Mouse (Mus musculus): ENCODE data around the gene Sez6.

The Sez6 gene

DNA sequence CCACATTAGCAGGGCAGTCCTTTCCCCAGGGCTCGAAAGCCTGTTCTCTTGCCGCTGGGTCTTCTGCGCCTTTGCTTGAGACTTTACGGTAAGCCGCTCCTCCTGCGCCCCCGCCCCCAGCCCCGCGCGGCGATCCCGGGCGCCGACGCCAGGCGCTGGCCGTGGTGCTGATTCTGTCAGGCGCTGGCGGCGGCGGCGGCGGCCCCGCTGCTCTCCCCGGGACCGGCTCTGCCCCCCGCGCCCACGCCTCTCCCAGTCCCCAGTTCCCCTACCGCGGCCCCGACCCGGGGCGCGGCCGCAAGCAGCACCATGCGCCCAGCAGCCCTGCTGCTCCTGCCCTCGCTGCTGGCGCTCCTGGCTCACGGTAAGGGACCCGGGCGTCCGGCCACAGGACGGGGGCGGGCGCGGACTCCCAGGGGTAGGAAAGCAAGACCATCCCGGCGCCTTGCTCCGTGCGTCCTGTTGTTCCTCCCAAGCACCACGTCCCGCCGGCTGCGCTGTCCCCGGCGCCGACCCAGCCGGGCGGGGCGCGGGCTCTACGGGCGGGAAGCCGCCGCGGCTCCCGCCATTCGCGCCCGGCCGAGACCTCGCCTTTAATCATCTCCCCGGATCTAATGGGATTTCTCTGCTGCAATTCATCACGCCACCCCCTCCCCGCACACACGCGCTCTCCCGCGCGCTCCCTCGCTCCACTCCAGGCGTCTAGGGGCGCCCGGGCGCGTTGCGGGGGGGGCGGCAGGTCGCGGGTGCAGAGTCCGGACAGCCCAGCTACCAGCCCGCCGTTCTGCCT, at the start of gene Sez6:
Gene Sez6, plus strand, starts transcription at position 50 of the 790 bp plus-strand sequence.
- peak; percentile 70 for DNase-seq

- DNase-seq: no peak
Observed at GRCm38 (mm10) chr11:77884524-77885245, 45.9 kb upstream of the Sez6 start.

- no peak for DNase-seq
Observed at GRCm38 (mm10) chr11:77885246-77885575, 45.4 kb upstream of the Sez6 start.

DNA sequence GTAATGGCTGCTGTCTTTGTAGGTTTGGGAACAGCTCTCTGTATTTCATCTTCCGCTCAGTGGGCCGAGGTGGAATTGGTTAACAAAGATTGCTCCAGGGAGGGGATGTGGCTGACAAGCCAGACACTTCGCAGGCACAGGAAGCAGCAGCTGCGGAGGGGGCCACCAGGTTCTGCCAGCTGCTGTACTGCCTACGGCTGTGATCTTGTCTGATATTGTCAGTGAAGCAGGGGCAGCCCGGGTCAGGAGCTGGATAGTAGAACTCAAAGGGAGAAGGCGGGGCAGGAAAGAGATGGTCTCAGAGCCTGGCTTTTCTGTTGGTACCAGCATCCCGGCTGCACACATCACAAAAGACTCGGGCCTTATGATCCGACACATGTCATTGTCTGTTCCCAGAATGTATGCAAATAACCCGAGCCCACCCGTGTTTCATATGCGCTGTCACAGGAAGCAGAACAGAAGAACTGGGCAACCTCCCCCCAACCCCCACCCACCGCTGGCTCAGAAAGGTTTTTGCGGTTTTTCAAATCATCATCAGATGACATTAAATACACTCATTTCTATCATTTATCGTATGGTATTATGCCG, 43.1 kb upstream of the Sez6 start:
- peak; percentile 17 for DNase-seq

DNA sequence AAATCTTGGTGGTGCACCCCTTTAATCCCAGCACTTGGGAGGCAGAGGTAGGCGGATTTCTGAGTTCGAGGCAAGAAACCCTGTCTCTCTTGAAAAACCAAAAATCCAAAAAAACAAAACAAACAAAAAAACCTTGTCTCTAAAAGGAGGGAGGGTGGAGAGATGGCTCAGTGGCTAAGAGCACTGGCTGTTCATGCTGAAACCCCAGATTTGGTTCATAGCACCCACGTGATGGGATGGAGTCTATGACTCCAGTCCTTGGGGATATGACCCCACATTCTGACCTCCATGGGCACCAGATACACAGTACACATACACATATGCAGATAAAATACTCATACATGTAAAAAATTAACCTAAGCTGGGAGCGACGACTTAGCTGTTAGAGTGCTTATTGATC, 41.8 kb upstream of the Sez6 start:
- DNase-seq: no peak

DNA sequence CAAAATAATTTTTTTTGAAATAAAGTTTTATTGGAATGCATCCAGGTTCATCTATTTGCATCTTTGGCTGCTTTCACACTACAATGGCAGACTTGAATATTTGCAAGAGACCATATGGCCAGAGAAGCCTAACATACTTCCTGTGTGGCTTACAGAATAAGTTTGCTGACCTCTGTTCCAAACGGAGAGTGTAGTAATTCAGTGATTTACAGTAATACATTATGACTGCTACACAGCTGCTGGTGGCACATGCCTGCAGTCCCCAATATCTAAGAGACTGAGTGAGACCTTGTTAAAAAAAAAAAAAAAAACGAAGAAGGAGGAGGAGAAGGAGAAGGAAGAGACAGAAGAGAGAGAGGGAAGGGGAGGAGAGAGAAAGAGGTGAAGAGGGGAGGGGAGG, 41.1 kb upstream of the Sez6 start:
- DNase-seq: no peak

DNA sequence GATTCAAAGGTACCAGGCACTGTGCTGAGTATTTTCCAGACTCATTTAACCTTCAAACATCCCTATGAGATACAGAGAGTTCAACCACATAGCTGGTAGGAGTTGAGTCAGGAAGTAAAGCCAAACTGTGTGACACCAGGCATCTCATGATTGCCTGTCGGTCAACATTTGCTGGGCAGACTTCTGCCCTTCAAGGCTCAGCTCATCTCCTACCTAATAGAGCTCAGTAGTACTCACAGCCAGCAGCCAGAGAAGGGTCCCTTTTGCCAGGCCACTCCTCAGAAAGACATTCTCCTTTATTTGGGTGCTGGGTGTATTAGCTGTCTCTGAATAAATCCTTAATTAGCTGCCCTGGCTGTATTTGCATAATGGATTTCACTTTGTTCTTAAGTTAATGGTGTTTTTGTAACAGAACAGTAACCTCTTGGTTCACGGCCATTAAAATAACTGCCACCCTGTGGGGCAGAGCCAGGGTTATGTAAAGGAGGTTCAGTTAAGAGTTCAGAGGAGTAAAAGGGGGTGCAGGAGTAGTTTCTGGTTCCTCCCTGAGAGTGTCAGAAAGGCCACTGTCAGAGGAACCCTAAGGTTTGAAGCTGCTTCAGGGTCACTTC, 39.8 kb upstream of the Sez6 start:
- no peak for DNase-seq

GRCm38 (mm10) chr11:77892883-77893282, 37.7 kb upstream of the Sez6 start:
- DNase-seq: no peak

DNA sequence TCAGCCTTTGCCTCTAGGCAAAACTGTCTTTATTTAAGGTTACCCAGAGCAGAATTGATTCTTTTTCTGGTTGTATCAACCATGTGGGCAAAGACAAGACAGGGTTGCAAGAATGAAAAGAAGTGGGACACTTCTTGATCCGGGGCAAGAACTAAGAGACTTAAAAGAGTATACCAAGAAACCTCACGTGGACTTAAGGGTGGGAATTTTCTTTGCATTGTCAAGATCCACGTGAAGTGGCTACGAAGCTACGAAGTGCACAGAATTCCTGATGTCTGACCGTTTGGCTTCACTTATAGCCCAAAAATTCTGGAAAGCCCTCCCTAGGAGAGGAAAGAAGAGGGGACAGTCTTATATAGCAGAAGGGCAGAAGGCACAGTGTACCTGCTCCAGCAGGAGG, 37.3 kb upstream of the Sez6 start:
- DNase-seq: no peak

DNA sequence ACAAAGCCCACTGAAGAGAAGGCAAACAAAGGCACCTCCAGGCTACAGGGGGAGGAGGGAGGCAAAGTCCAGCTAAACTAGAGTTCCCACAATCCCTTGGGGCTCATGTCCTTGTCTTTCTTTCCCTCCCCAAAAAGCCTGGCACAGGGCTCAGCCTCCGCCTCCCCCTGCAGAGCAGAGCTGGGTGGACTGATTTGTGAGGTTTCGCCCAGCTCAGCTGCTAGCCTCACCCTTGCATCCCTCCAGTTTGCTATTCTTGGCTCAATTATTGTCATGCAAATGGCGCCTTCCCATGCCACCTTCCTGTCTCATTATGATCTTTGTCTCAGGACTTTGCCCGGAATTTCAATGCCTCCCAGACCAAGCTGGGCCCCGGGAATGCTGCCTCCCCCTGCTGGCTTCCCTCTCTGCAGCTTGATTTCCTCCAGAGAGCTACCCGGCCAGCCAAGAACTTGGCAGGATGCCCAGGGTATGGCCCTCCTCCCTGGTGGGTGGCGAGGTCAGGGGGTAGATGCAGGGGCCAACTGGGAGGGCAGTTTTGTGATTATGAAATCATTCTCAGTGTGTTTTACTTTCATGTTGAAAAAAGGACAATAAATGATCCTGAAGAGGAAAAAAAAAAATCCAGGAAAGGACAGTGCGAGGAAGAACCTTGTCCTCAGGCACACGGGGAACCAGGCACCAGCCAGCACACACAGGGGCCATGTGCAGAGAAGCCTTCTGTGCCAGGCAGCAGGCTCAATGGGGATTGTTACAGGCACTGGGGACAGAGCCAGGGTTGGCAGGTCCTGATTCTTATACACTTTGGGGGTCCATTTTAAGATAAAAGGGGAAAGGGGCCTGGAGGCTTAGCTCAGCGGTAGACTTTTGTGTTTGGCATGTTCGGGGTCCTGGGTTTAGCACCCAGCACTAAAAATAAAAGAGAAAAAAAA, 36.5 kb upstream of the Sez6 start, which contains the start of gene Pipox:
Gene Pipox, minus strand, starts transcription at position 310 of the 932 bp plus-strand sequence.
- DNase-seq: peak; percentile 93

DNA sequence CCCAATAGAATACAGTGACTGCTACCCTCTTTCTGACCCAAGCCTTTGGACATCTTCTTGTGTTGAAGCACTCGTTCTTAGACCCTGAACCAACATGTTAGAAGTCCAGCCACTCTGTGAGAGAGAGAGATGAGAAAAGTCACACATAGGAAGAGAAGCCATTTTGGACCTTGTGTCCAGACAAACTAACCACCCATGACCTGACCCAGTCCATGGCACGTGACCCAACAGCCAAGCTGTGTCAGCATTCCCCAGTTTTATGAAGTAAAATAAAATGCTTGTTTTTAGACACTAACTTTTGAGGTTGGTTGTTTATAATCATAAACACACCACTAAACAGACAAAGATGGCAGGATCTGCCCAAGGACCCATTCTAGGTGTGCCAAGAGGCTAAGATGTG, 35.6 kb upstream of the Sez6 start:
- no peak for DNase-seq

DNA sequence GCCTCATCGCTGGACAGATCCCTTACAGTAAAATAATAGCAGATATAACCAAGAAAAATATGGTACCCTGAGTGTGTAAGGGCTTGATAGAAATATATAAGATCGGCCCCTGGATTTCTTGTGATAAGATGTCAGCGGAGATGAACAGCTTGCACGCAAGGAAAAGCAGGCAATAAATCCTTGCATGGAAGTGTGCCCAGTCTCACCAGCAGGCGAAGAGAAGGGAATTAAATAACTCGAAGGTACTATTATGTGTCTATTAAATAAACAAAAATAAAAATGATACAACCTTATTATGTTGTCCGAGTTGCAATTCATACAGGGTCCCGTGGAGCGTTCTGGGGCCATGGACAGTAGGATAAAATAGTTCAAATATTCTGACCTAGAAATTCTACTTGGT, 34.6 kb upstream of the Sez6 start:
- DNase-seq: no peak

- DNase-seq: no peak
Observed at GRCm38 (mm10) chr11:77896480-77896819, 34.1 kb upstream of the Sez6 start.

GRCm38 (mm10) chr11:77896820-77897805, 33.5 kb upstream of the Sez6 start:
- DNase-seq: no peak

GRCm38 (mm10) chr11:77900187-77900586, 30.4 kb upstream of the Sez6 start:
- no peak for DNase-seq

GRCm38 (mm10) chr11:77900696-77901095, 29.9 kb upstream of the Sez6 start:
- DNase-seq: peak; percentile 31

GRCm38 (mm10) chr11:77901366-77901765, 29.2 kb upstream of the Sez6 start:
- peak; percentile 68 for DNase-seq

- peak; percentile 16 for DNase-seq
Observed at GRCm38 (mm10) chr11:77901775-77902355, 28.7 kb upstream of the Sez6 start.

DNA sequence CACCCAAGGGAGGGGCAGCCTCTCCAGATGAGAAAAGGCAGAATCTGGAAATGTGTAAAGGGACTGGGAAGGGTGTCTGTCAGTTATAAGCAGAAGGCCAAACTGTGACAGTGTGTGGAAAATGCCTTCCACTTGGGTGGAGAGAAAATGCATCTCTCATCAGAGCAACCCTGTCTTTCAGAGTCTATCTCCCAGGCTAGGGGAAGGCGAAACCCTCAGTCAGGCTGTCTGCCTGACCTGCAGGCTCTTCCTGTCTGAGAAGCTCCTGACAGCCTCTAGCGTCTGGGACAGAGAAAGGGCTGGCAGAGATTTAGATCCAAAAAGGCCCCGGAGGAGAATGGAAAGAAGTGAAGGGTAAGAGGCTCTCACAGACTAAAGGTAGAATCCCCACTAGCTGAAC, 26.8 kb upstream of the Sez6 start:
- DNase-seq: no peak

- DNase-seq: no peak
Observed at GRCm38 (mm10) chr11:77904707-77905106, 25.9 kb upstream of the Sez6 start.
